Mouse (Mus musculus) spleen, adult 18-20 months (tissue): ENCODE data around the gene Nfic.

Source experiments
- DNase-seq, 2 experiments: peaks; one replicate each; pipeline ENCODE4 v3.0.0; 2022; ENCODE audit warnings: mixed read lengths in 2 of 2

The Nfic gene

GRCm38 (mm10) chr10:81485060-81485449 is 29.6 kb upstream of the Nfic start:
- no peak for DNase-seq

- DNase-seq, result no peak
Observed at GRCm38 (mm10) chr10:81484441-81485059, 29.1 kb upstream of the Nfic start.

GRCm38 (mm10) chr10:81483983-81484382 is 28.5 kb upstream of the Nfic start:
- no peak for DNase-seq

- DNase-seq, result peak in 1 of 2 experiments; percentile 69
Observed at GRCm38 (mm10) chr10:81482533-81482889, 27.1 kb upstream of the Nfic start, which contains the start of gene Celf5. Celf5 (minus strand) TSS chr10:81482709.

GRCm38 (mm10) chr10:81481605-81482532 is 26.4 kb upstream of the Nfic start:
- DNase-seq, result no peak

GRCm38 (mm10) chr10:81474461-81474860 is 19.0 kb upstream of the Nfic start:
- DNase-seq, result no peak

GRCm38 (mm10) chr10:81473003-81473451 is 17.6 kb upstream of the Nfic start:
- DNase-seq, result no peak

- no peak for DNase-seq
Observed at GRCm38 (mm10) chr10:81472403-81473002, 17.1 kb upstream of the Nfic start.

- no peak for DNase-seq
Observed at GRCm38 (mm10) chr10:81470454-81470853, 15.0 kb upstream of the Nfic start.

- peak in 1 of 2 experiments; percentile 1 for DNase-seq
Observed at GRCm38 (mm10) chr10:81469253-81469652, 13.8 kb upstream of the Nfic start.

GRCm38 (mm10) chr10:81467670-81468235 is 12.3 kb upstream of the Nfic start:
- peak in 1 of 2 experiments; percentile 3 for DNase-seq

GRCm38 (mm10) chr10:81466881-81467280 is 11.4 kb upstream of the Nfic start:
- peak in 1 of 2 experiments; percentile 7 for DNase-seq

- no peak for DNase-seq
Observed at GRCm38 (mm10) chr10:81466066-81466465, 10.6 kb upstream of the Nfic start.

- DNase-seq, result peak in 1 of 2 experiments; percentile 3
Observed at GRCm38 (mm10) chr10:81465265-81465645, 9.8 kb upstream of the Nfic start.

- peak; percentile 12 to 25 for DNase-seq
Observed at GRCm38 (mm10) chr10:81464405-81465264, 9.2 kb upstream of the Nfic start.

GRCm38 (mm10) chr10:81463531-81463930 is 8.1 kb upstream of the Nfic start:
- DNase-seq, result no peak

GRCm38 (mm10) chr10:81462917-81463316 is 7.5 kb upstream of the Nfic start:
- no peak for DNase-seq

GRCm38 (mm10) chr10:81462415-81462804 is 7.0 kb upstream of the Nfic start:
- DNase-seq, result peak in 1 of 2 experiments; percentile 3

- no peak for DNase-seq
Observed at GRCm38 (mm10) chr10:81461673-81462414, 6.4 kb upstream of the Nfic start.

GRCm38 (mm10) chr10:81460951-81461350 is 5.5 kb upstream of the Nfic start:
- no peak for DNase-seq

GRCm38 (mm10) chr10:81460471-81460870 is 5.0 kb upstream of the Nfic start:
- no peak for DNase-seq
